Mouse (Mus musculus): ENCODE data around the gene Aldh5a1. TPM values are rescaled to one million over a fixed set of nuclear protein-coding genes. Genes with fewer than 3 reads are reported as not detected.

Gene Aldh5a1
- polyA plus RNA-seq, 1 experiment from 2014 or later = 7.6 TPM

DNA sequence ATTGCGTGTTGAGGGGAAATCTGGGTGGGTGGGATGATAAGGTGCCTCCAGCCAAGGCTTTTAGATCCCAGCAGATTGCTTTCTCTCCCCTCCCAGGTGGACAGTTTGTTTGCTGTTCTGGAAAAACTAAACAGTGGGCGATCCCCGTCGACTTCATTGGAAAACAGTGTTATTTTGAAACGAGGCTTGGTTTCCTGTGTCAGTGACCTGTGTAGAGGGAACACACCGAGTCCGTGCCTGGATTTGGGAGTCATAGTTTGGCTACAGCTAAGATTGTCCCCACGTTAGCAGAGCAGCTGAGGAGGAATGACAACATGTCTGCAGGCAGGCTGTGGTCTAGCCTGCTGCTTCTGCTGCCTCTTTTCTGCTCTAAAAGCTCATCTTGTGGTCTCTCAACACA is 5.8 kb upstream of the Aldh5a1 start:
- no peak overlapping the region for H3K27ac ChIP-seq (ENCODE audit: low read depth, low read length)
- ATAC-seq (ENCODE audit: low FRiP score) (no peak), DNase-seq (ENCODE audit: low spot score) (no peak)
- no peaks in the 10 kb centered on the region for H3K9me3 ChIP-seq (ENCODE audit: control insufficient read depth, low read length)
- H3K4me3 ChIP-seq (ENCODE audit: low read depth, low read length) = no peak overlapping the region
- no peak overlapping the region for H3K4me2 ChIP-seq (replicated peaks; ENCODE audit: low read depth, low read length)
- H3K4me1 ChIP-seq (replicated peaks; ENCODE audit: control insufficient read depth, insufficient read depth, low read length) = no peaks in the 10 kb centered on the region
- no peaks in the 10 kb centered on the region for H3K27me3 ChIP-seq (ENCODE audit: control insufficient read depth, insufficient read depth, low read length)
- no peaks in the 10 kb centered on the region for H3K36me3 ChIP-seq (ENCODE audit: control insufficient read depth, insufficient read depth, low read length)
- H3K9ac ChIP-seq (ENCODE audit: low read depth, low read length) = no peak overlapping the region
- WGBS = 79% methylated on average over 8 of the region's 8 CpGs

DNA sequence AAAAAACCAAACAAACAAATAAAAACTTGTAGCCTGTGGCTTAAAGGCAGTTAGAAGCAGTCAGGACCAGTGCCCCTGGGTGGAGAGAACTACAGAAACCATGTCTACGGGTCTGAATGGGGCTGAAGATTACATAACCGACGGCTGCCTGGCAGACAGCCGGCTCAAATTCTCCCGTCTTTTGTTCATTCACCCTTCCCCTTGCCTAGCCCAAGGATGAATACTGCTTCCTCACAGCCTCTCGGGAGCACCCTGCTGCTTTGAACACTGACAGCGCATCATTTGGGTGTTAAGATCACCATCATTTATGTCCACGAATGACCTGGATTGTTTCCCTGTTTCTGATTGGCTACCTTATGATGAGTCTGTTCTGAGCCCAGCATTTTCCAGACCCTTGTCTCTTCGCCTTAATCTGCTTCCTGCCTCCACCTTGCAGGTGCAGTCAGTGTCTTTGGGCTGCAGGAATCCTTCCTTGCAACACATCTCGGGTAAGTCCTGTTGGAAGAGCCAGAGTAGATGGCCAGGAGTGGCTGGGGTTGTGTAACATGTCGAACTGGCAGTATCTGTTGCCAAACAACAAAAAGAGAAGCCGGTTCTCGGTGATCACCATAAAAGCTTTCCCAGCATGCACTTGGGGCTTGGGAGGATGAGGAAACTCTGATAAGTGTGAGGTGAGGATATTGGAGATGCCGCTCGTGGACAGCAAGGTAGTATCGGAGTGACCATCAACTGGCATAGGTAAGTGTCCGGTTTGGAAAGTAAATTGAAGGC is 5.2 kb upstream of the Aldh5a1 start, which contains the start of gene Gpld1:
TSS of gene Gpld1 (plus strand) at position 641 of the 771 bp plus-strand sequence.
- DNase-seq (ENCODE audit: low spot score) (no peak), ATAC-seq (ENCODE audit: low FRiP score) (no peak)
- H3K4me2 ChIP-seq (replicated peaks; ENCODE audit: low read depth, low read length) = no peak within 1 kb of the TSS
- H3K36me3 ChIP-seq (ENCODE audit: control insufficient read depth, insufficient read depth, low read length) = no peaks in the 10 kb centered on the region
- H3K9ac ChIP-seq (ENCODE audit: low read depth, low read length) = no peak within 1 kb of the TSS
- no peaks in the 10 kb centered on the region for H3K9me3 ChIP-seq (ENCODE audit: control insufficient read depth, low read length)
- H3K4me3 ChIP-seq (ENCODE audit: low read depth, low read length) = no peak within 1 kb of the TSS
- WGBS = 58% methylated on average over 17 of the region's 17 CpGs
- no peaks in the 10 kb centered on the region; the same call in 1 of the 2 replicates for H3K4me1 ChIP-seq (replicated peaks; ENCODE audit: control insufficient read depth, insufficient read depth, low read length)
- no peak within 1 kb of the TSS for H3K27ac ChIP-seq (ENCODE audit: low read depth, low read length)
- no peaks in the 10 kb centered on the region for H3K27me3 ChIP-seq (ENCODE audit: control insufficient read depth, insufficient read depth, low read length)

DNA sequence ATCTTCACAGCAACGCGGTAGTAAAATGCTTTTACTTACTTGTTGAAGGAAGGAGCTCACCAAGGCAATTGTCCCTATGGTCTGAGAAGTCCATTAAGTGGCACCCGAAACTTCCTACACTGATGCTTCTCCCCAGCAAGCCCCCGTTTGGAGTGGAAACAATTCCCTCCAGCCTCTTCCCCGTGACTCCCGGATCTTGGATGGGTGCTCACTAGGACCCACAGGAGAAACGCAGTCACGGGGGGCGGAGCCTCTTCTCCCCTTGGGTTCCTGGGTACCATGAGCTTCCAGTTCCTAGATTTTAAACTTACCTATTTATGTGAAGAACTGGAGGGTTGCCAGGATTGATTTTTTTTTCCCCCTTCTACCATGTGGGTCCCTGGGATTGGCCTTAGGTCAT is 2.0 kb upstream of the Aldh5a1 start:
- no peaks in the 10 kb centered on the region for H3K9me3 ChIP-seq (ENCODE audit: control insufficient read depth, low read length)
- no peak overlapping the region for H3K4me3 ChIP-seq (ENCODE audit: low read depth, low read length)
- DNase-seq (ENCODE audit: low spot score) = no peak
- WGBS = 87% methylated on average over 9 of the region's 9 CpGs
- no peaks in the 10 kb centered on the region for H3K36me3 ChIP-seq (ENCODE audit: control insufficient read depth, insufficient read depth, low read length)
- no peaks in the 10 kb centered on the region; the same call in 1 of the 2 replicates for H3K4me1 ChIP-seq (replicated peaks; ENCODE audit: control insufficient read depth, insufficient read depth, low read length)
- H3K27ac ChIP-seq (ENCODE audit: low read depth, low read length) = no peak overlapping the region
- H3K9ac ChIP-seq (ENCODE audit: low read depth, low read length) = no peak overlapping the region
- ATAC-seq (ENCODE audit: low FRiP score) = no peak
- no peaks in the 10 kb centered on the region; the same call in 1 of the 2 replicates for H3K27me3 ChIP-seq (ENCODE audit: control insufficient read depth, insufficient read depth, low read length)
- H3K4me2 ChIP-seq (replicated peaks; ENCODE audit: low read depth, low read length) = no peak overlapping the region

DNA sequence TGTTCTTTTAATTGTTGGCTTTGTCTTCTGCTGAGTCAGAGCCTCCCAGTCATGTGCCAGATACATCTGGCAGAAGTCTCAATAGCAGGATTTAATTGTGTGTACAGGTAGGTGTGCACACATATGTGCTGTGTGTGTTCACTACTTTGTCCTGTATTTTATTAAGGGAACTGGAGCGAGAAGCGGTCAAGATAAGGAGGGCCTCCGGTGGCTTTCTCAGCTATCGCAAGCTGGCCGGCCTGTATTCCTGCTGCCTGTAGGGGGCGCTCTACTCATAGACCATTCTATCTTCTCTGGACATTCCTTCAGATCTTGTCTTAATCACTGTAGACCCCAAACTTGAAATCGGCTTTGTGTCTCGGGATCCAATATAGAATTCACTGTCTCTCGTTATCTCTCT is 1.2 kb upstream of the Aldh5a1 start:
- no peaks in the 10 kb centered on the region for H3K36me3 ChIP-seq (ENCODE audit: control insufficient read depth, insufficient read depth, low read length)
- peak; percentile 80 for DNase-seq (ENCODE audit: low spot score)
- ATAC-seq (ENCODE audit: low FRiP score) = no peak
- H3K9me3 ChIP-seq (ENCODE audit: control insufficient read depth, low read length) = no peaks in the 10 kb centered on the region
- no peak overlapping the region for H3K4me3 ChIP-seq (ENCODE audit: low read depth, low read length)
- no peak overlapping the region for H3K4me2 ChIP-seq (replicated peaks; ENCODE audit: low read depth, low read length)
- no peaks in the 10 kb centered on the region; the same call in 1 of the 2 replicates for H3K27me3 ChIP-seq (ENCODE audit: control insufficient read depth, insufficient read depth, low read length)
- 28% methylated on average over 9 of the region's 9 CpGs for WGBS
- no peaks in the 10 kb centered on the region; the same call in 1 of the 2 replicates for H3K4me1 ChIP-seq (replicated peaks; ENCODE audit: control insufficient read depth, insufficient read depth, low read length)
- H3K27ac ChIP-seq (ENCODE audit: low read depth, low read length) = no peak overlapping the region
- no peak overlapping the region for H3K9ac ChIP-seq (ENCODE audit: low read depth, low read length)

- WGBS = 24% methylated on average over 12 of the region's 12 CpGs
- no peak overlapping the region for H3K27ac ChIP-seq (ENCODE audit: low read depth, low read length)
- peak overlapping the region; percentile 85 for H3K9ac ChIP-seq (ENCODE audit: low read depth, low read length)
- H3K9me3 ChIP-seq (ENCODE audit: control insufficient read depth, low read length) = no peaks in the 10 kb centered on the region
- ATAC-seq (ENCODE audit: low FRiP score) (peak; percentile 62), DNase-seq (ENCODE audit: low spot score) (no peak)
- no peaks in the 10 kb centered on the region; the same call in 1 of the 2 replicates for H3K27me3 ChIP-seq (ENCODE audit: control insufficient read depth, insufficient read depth, low read length)
- H3K4me3 ChIP-seq (ENCODE audit: low read depth, low read length) = peak overlapping the region; percentile 82
- H3K4me2 ChIP-seq (replicated peaks; ENCODE audit: low read depth, low read length) = peak overlapping the region; percentile 91
- no peaks in the 10 kb centered on the region; the same call in 1 of the 2 replicates for H3K4me1 ChIP-seq (replicated peaks; ENCODE audit: control insufficient read depth, insufficient read depth, low read length)
- H3K36me3 ChIP-seq (ENCODE audit: control insufficient read depth, insufficient read depth, low read length) = no peaks in the 10 kb centered on the region
These were observed 342 bp upstream of the Aldh5a1 start for GRCm38 (mm10) chr13:24937839-24938166.

GRCm38 (mm10) chr13:24936772-24937107 is 721 bp downstream of the Aldh5a1 start:
- Histone ChIP-seq H3K27ac (ENCODE audit: low read depth, low read length) (no peak overlapping the region), H3K4me1 (replicated peaks; ENCODE audit: control insufficient read depth, insufficient read depth, low read length) (no peaks in the 10 kb centered on the region; the same call in 1 of the 2 replicates), H3K9ac (ENCODE audit: low read depth, low read length) (peak overlapping the region; percentile 85), H3K9me3 (ENCODE audit: control insufficient read depth, low read length) (no peaks in the 10 kb centered on the region), H3K4me3 (ENCODE audit: low read depth, low read length) (peak overlapping the region; percentile 82), H3K4me2 (replicated peaks; ENCODE audit: low read depth, low read length) (peak overlapping the region; percentile 91), H3K36me3 (ENCODE audit: control insufficient read depth, insufficient read depth, low read length) (no peaks in the 10 kb centered on the region), H3K27me3 (ENCODE audit: control insufficient read depth, insufficient read depth, low read length) (no peaks in the 10 kb centered on the region; the same call in 1 of the 2 replicates)
- DNase-seq (ENCODE audit: low spot score) (no peak), ATAC-seq (ENCODE audit: low FRiP score) (no peak; the same call in 1 of the 2 replicates)
- 56% methylated on average over 5 of the region's 5 CpGs for WGBS

GRCm38 (mm10) chr13:24933199-24933598 is 4.3 kb downstream of the Aldh5a1 start:
- Histone ChIP-seq H3K9ac (ENCODE audit: low read depth, low read length) (no peak overlapping the region), H3K4me3 (ENCODE audit: low read depth, low read length) (no peak overlapping the region), H3K4me2 (replicated peaks; ENCODE audit: low read depth, low read length) (no peak overlapping the region), H3K36me3 (ENCODE audit: control insufficient read depth, insufficient read depth, low read length) (no peaks in the 10 kb centered on the region), H3K27me3 (ENCODE audit: control insufficient read depth, insufficient read depth, low read length) (no peaks in the 10 kb centered on the region; the same call in 1 of the 2 replicates), H3K9me3 (ENCODE audit: control insufficient read depth, low read length) (no peaks in the 10 kb centered on the region), H3K4me1 (replicated peaks; ENCODE audit: control insufficient read depth, insufficient read depth, low read length) (no peaks in the 10 kb centered on the region; the same call in 1 of the 2 replicates), H3K27ac (ENCODE audit: low read depth, low read length) (no peak overlapping the region)
- 94% methylated on average over 7 of the region's 7 CpGs for WGBS
- ATAC-seq (ENCODE audit: low FRiP score) (no peak), DNase-seq (ENCODE audit: low spot score) (no peak)

DNA sequence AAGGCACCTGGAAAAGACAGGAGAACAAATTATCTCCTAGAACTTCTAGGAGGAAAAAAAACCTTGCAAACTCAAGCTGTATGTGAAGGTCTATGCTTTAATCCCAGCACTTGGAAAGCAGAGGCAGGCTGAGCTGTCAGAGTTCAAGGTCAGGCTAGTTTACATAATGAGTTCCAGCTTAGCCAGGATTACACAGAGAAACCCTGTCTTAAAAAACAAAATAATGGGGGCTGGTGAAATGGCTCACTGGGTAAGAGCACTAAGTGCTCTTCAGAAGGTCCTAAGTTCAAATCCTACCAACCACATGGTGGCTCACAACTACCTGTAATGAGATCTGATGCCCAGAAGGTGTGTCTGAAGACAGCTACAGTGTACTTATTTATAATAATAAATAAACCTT is 6.9 kb downstream of the Aldh5a1 start:
- ATAC-seq (ENCODE audit: low FRiP score) = no peak
- no peak for DNase-seq (ENCODE audit: low spot score)
- no peak overlapping the region for H3K9ac ChIP-seq (ENCODE audit: low read depth, low read length)
- no peaks in the 10 kb centered on the region for H3K9me3 ChIP-seq (ENCODE audit: control insufficient read depth, low read length)
- no peaks in the 10 kb centered on the region for H3K27me3 ChIP-seq (ENCODE audit: control insufficient read depth, insufficient read depth, low read length)
- no peak overlapping the region for H3K4me3 ChIP-seq (ENCODE audit: low read depth, low read length)
- H3K4me1 ChIP-seq (replicated peaks; ENCODE audit: control insufficient read depth, insufficient read depth, low read length) = no peaks in the 10 kb centered on the region
- no peaks in the 10 kb centered on the region for H3K36me3 ChIP-seq (ENCODE audit: control insufficient read depth, insufficient read depth, low read length)
- no peak overlapping the region for H3K4me2 ChIP-seq (replicated peaks; ENCODE audit: low read depth, low read length)
- no peak overlapping the region for H3K27ac ChIP-seq (ENCODE audit: low read depth, low read length)

DNA sequence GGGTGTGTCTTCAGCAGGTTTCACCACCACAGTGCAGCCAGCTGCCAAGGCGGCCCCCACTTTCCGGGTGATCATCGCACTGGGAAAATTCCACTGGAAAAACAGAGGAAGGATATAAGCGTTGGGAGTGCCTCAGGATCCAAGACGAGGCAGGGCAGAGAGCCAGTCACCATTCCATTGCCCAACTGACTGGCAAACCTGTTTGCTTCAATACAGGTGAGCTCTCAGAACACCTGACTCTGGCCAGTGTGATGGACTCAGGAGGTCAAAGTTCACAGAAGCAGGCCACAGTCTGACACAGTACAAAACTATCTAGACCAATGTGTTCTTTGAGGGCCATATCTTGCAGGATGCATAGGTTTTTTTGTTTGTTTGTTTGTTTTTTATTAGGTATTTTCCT is 13.5 kb downstream of the Aldh5a1 start:
- H3K27me3 ChIP-seq (ENCODE audit: control insufficient read depth, insufficient read depth, low read length) = no peaks in the 10 kb centered on the region
- 0 out of 2 replicates have a peak, but pooled peaks cover 2% of the 10 kb centered on the region for H3K36me3 ChIP-seq (ENCODE audit: control insufficient read depth, insufficient read depth, low read length)
- 91% methylated on average over 5 of the region's 5 CpGs for WGBS
- DNase-seq (ENCODE audit: low spot score) (no peak), ATAC-seq (ENCODE audit: low FRiP score) (no peak)
- no peaks in the 10 kb centered on the region for H3K9me3 ChIP-seq (ENCODE audit: control insufficient read depth, low read length)
- H3K4me1 ChIP-seq (replicated peaks; ENCODE audit: control insufficient read depth, insufficient read depth, low read length) = no peaks in the 10 kb centered on the region
- no peak overlapping the region for H3K27ac ChIP-seq (ENCODE audit: low read depth, low read length)
- H3K9ac ChIP-seq (ENCODE audit: low read depth, low read length) = no peak overlapping the region
- H3K4me2 ChIP-seq (replicated peaks; ENCODE audit: low read depth, low read length) = no peak overlapping the region
- H3K4me3 ChIP-seq (ENCODE audit: low read depth, low read length) = no peak overlapping the region

All from hindbrain, embryonic 11.5 days (tissue).